8 mouse cellular contexts compared by ENCODE assay signal in genomic region chr3:58727012-58727411, GRCm38 (mm10). TPM values are rescaled to one million over a fixed set of nuclear protein-coding genes. Genes with fewer than 3 reads are reported as not detected.
DNase-seq lines count a peak whose midpoint lies in the region.

No protein-coding gene starts in this region.

- intact Hi-C loops in heart, postnatal 14 days (cut with DNase I) = no loop called here
- intact Hi-C loops in left cerebral cortex, postnatal 25 days (cut with DNase I) = loop anchor here (2.0 kb wide), 1 partner anchor 58 kb away; no protein-coding TSS in a partner anchor

- DNase-seq in heart, postnatal 14 days = peak; percentile 5 to 24
- DNase-seq in heart, adult 8-10 months (ENCODE audit: low spot score) = no peak
- DNase-seq in A20 (ENCODE audit: low read depth, low spot score) = peak; percentile 69
- peak; percentile 64 for DNase-seq in adrenal gland, postnatal 10 days
- DNase-seq in embryo, embryonic 9.5 days (ENCODE audit: extremely low spot score) = peak; percentile 46
- peak; percentile 16 to 45 for DNase-seq in left cerebral cortex, postnatal 25 days (ENCODE audit: low spot score in 2 of 2)
- peak; percentile 76 for DNase-seq in retina, embryonic 14.5 days (ENCODE audit: low spot score)
- DNase-seq in urinary bladder, postnatal 36 days (ENCODE audit: low spot score in 2 of 2) = no peak

RNA-seq across cellular contexts. Expression of gene Siah2, which starts 34.8 kb away (rescaled TPM):
- 10 to 100 TPM; 13.9 to 14.2 TPM for total RNA-seq in heart, postnatal 14 days (2021)
- 10 to 100 TPM in 1 of 4 experiments, 1 to 10 TPM in 3; 5.3 to 10.6 (median 7.6) TPM for total RNA-seq in heart, adult 8-10 months (2022)
- 10 to 100 TPM; 13.5 to 19.0 TPM for total RNA-seq in adrenal gland, postnatal 10 days (2021)
- total RNA-seq in left cerebral cortex, postnatal 25 days (2021) = 10 to 100 TPM; 18.0 to 18.7 TPM

Comparison
In these comparisons a context has a peak if more than half of its experiments do, and no peak if none do; other contexts are left out.
1. DNase-seq: peak in heart, postnatal 14 days (2 of 2), A20 (single experiment), adrenal gland, postnatal 10 days (single experiment), embryo, embryonic 9.5 days (single experiment), left cerebral cortex, postnatal 25 days (2 of 2) and retina, embryonic 14.5 days (single experiment); none in heart, adult 8-10 months (single experiment) and urinary bladder, postnatal 36 days (0 of 2).